Mouse (Mus musculus) lung, adult 2 months (tissue): ENCODE measurements around the gene Snx29.

ENCODE experiments used
- CTCF ChIP-seq: fragments of 200-500 bp; IDR thresholded peaks from 2 replicates; pipeline ENCODE4 v1.5.1; 2011; ENCODE audit warnings: mild to moderate bottlenecking, low read length, control low read depth; ENCODE audit not compliant: insufficient read depth
- POLR2A ChIP-seq: fragments of 200-500 bp; IDR thresholded peaks from 2 replicates; pipeline ENCODE4 v1.6.1; 2011; ENCODE audit warnings: low read depth, mild to moderate bottlenecking, control low read depth, low read length, borderline replicate concordance; ENCODE audit errors: extremely low read depth

- TF ChIP-seq POLR2A (no peak), CTCF (no peak)
Measured at GRCm38 (mm10) chr16:11526104-11526786, 203.5 kb downstream of the Snx29 start.
